Mouse (Mus musculus) right cerebral cortex, adult 18-20 months (tissue): ENCODE measurements around the gene Neurod2.

Experiments
- DNase-seq: peaks from one replicate; pipeline ENCODE4 v3.0.0; 2022; ENCODE audit warnings: mixed read lengths

Gene Neurod2

DNA sequence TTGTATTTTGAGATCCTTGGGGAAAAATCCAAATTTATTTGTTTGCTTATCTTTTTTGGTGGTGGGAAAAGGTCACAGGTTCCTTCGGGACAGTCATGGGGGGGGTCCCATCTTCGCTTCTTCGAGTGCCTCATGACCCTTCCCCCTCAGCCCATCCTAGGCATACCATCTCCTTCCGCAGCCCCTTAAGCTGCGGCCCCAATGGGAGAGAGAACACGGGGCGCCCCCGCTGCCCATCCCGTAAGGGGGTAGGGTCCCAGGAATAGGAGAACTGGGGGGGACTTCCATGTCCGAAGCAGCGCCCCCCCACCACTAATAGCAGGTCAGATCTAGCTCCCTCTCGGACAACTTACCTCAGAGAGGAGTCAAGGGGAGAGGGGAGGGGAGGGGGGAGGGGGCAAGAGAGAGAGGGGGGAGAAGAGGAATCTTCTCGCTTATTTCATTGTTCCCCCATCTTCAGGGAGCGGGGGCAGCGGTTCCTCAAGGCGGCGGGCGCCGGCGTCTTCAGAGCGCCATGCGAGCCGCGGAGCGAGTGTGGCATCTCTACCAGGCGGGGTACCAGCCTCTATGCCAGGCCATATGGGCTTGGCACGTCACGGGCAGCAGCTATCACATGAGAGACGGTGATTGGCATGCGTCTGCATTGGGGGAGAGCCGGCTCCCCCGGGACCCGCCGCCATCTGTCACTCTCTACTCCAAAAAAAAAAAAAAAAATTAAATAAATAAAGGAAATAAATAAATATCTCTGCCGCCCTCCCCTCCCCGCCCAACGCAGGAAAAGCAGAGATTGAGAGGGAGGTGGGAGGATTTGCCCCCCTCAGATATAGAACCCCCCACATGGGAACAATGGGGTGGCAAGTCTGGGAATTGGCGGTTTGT, at the start of gene Neurod2:
Neurod2 (minus strand) TSS at position 568 of the 879 bp plus-strand sequence.
- DNase-seq: peak; percentile 80

DNA sequence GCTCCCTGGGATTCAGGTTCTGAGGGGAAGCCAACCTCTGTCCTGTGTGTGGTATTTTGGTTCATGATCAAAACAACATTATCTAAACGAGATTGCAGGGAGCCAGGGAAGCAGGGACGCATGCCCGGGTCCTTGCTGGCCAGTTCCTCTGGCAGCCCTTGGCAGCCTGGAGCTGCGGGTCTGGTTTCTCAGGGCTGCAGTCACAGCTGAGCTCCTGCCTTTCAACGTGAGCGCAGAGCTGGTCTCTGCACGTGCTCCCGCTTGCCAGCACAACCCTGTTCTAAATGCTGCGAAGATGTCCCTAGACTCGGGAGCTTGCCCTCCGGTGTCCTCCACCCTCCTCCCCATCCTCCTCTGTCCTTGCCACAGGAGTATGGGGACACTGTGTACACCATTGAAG, 48.3 kb upstream of the Neurod2 start:
- DNase-seq: no peak

DNA sequence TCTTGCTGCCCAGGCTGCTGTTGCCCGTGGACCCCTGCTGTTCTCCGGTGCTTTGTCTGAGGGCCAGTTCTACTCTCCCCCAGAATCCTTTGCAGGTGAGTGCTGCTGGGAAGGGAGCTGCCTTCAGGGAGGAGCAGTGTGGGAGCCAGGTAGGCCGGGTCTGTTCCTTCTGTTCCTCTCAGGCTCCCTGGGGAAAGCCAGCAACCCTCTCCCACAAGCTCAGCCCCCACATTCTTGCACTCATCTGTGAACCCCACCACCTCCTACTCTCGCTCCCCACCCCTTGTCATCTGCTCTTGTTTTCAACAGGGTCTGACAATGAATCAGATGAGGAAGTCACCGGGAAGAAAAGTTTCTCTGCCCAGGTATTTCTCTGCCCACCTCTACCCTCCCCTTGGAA, 47.3 kb upstream of the Neurod2 start:
- peak; percentile 61 for DNase-seq

DNA sequence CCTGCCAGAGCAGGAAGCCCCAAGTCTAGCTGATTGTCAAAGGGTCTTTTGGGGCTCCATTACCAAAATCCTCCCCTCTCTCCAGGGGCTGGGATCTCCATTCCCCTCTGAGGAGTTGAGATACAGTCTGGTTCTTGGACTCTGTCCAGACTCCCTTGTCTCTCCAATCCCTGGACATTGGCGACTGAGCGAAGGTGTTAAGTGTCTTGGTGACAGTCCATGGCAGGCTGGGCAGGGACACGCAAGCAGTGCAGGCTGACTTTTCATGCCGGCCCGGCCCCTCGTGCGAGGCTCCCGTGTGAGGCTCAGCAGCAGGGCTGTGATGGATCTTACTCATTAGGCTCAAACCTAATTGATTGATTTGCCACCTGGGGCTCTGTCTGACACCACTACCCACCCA, 44.8 kb upstream of the Neurod2 start:
- DNase-seq: no peak

DNA sequence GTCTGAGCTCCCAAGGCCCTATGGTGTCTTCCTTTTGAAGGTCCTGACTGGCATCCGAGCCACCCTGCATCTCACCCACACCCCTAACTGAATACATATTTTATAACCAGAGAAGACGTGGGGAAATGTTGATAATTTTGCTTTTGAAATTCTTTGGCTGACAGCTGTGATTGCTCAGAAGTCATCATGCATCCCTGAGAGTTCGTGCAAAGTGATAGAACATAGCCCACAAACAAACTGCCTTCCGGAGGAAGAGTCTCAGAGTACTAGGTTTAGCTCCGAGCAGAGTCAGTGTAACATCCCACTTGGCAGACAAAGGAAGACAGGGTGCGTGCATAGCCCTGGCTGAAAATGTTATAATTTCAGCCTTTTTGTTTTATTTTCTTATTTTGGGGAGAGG, 43.8 kb upstream of the Neurod2 start:
- DNase-seq: no peak

DNA sequence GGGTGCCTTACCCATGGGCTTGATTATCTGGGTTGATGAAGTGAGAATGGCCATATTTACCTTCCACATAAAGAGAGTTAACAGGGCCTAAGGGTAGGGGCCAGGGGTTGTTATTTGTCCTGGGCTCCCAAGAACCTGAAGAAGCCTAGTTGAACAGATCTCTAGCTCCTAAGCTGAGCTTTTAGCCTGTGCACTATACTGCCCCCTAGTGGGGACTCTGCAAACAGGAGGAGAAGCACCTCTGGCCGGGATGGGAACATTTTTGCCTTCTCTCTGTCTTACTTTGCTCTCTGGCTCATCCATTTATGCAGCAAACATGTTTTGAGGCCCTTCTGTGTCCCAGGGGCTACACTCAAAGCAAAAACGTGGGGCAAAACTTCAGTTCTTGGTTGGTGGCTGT, 43.0 kb upstream of the Neurod2 start:
- no peak for DNase-seq

DNA sequence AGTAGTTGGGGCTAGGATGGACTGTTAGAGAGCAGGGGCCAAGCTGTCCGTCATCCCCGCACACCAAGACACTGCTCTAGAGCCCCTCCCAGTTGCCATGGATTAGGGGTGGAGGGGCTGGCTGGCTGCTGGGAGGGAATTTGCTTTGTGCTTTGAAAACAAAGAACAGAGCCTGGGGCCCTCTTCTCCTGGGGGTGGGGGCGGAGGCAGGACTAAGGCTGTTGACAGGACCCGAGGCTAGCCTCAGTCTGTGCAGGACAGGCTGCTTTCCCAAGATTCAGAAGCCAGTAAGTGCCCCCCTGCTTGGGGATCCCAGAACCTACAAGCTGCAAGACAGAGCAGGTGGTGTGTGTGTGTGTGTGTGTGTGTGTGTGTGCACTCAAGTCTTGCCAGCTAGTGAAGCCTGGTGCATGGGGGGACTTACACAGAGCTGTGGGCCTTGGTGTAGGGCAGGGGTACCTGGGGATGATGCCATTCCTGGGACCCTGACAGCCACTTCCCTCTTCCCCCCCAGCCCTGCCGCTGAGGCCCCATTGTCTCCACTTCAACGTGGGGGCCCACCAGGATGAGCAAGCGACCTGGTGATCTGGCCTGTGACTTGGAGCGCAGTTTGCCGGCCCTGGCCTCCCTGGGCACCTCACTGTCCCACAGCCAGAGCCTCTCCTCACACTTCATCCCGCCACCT, 42.2 kb upstream of the Neurod2 start:
- no peak for DNase-seq

DNA sequence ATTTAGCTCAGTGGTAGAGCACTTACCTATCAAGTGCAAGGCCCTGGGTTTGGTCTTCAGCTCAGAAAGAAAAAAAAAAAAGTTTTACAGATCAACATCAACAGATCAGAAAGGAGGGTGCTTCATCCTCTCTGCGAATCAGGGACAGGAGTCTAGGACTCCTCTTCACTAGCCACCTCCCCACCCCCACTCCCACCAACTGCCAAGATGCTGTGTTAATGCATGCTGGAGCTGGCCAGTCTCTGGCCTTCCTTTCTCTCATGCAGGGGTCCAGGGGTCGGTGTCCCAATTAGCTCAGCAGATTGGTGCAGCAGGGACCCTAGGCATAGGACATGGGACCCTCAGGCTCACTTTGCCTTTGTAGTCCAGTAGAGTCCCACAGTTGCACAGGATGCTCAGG, 41.1 kb upstream of the Neurod2 start:
- DNase-seq: no peak

DNA sequence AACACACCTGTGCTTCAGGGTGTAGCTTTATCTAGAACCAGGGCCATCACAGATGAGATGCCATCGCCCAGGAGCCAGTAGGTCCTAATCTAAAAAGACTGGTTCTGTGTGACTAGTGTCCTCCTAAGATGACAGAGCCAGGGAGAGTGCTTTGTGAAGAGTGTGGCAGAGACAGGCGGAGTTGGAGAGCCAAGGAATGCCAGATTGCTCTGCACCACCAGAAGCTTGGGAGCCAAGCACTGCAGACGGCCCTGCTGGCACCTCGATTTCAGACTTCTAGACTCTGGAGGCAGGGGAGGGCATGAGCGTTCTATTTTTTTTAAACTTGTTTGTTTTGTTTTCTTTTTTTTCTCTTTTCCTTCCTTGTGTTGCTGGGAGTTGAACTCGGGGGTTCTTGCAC, 39.9 kb upstream of the Neurod2 start:
- no peak for DNase-seq

DNA sequence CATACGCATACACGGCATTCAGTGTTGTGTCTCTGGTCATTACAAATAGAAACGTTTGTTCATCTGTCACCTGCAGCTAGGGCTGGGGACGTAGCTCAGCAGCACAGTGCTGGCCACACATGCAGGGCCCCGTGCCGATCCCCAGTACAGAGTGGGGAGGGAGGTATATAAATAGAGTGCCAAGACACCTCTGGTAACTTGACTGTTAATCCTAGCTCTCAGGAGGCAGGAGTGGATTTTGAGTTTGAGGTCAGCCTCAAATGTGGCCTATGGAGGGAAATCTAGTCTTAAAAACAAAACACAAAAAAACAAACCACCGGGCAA, 38.4 kb upstream of the Neurod2 start:
- DNase-seq: no peak

DNA sequence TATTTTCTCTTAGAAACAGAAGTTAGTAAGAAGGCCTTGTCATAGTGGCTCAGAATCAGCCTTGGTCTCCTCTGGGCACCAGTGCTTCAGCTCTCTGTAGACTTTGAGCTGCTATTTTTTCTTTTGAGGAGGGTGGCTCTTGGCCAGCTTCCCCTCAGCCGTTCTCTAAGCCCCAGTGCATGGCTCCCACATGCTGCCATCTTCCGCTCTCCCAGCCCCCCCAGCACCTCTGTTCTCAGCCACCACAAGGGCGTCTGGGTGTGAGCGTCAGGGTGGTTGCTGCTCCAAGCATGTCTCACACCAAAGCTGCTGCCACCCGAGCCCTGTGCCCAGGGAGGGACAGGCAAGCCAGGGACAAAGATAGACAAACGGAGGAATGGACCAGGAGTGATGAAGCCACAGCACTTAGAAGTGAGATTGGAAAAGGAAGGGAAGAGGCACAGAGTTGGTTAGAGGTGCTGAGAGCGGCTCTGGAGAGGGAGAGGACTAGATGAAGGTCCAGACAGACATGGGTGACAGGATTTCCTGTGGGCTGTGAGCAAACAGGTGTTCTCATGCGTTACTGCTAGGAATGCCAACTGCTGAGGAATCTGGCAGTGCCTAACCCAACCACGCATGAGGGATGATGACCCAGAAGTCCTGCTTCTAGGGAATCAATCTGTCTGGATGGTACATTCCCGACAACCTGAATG, 37.9 kb upstream of the Neurod2 start:
- DNase-seq: peak; percentile 73

DNA sequence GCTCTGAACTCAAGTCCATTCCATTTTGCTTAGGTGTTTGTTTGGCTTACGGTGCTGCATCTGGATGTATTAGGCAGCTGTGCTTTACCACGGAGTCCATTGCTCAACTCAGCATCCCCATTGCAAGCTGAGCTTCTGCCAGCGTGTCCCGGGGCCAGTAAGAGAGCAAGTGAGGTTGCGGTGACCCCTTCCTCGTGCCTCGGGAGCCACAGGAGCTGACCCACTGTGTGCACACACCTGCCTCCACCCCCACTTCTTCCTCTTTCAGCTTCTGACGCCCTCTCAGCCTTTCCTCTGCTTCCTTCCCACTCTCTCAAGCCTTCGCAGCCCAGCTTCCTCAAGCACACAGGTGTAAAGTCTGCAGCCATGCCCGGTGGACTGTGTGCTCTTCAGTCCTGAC, 36.8 kb upstream of the Neurod2 start:
- no peak for DNase-seq

DNA sequence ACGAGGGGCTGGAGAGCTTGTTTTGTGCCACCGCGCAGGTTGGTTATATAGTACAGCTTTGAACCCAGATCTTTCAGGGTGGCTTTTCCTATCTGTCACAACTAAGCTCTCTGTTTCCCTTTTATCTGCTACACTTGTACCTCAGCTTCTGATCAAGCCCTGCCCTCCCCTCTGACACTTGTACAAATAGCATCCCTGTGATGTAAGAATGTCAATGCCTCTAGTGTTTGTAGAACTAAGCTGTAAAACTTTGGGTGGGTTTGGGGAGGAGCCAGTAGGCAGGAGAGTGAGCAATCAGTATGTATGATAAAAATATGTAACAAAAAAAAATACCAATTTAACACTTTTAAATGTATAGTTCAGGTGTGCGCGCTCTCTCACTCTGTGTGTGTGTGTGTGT, 35.0 kb upstream of the Neurod2 start:
- DNase-seq: no peak

DNA sequence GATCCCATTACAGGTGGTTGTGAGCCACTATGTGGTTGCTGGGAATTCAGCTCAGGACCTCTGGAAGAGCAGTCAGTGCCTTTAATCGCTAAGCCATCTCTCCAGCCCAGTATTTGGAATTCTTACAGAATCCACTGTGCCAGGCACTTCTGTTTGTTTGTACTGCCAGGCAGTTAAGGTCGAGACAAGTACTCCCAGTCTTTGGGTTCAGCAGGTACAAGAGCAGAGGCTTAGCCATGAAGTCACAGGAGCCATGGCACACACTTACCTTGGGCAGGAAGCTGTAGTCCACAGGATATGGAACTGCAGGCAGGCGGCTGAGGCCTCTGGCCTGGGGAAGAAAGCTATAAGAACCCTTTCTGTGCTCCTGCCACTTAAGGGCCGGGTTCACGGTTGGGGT, 34.4 kb upstream of the Neurod2 start:
- no peak for DNase-seq

DNA sequence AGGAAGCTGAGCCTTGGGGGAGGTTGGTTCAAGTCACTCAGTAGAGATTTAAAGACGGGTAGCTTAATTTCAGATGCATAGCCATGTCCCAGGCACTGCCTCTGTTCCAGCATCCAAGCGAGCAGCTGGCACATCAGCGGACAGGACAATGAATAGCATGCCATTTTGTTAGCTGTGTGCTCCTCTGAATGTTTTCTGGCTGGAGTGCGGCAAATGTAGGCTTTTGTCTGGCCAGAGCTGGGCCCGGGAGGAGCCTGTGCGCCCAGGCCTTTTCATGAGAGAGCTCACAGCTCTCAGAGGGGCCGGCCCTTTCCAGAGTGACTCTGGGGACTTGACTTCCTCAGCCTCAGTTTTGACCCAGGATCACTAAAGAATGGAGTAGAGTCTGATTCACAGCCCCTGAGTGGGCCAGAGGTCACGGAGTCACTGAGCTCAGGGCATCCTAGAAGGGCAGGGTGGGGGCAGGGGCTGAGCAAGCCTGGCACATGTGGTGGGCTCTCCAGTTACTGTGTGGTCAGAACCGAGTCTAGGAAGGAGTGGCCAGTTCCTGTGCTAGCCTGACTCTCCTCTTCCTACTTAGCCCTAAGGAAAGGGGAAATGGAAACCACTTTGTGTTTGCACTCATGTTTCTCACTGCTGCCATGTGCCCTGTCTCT, 31.5 kb upstream of the Neurod2 start:
- DNase-seq: no peak

DNA sequence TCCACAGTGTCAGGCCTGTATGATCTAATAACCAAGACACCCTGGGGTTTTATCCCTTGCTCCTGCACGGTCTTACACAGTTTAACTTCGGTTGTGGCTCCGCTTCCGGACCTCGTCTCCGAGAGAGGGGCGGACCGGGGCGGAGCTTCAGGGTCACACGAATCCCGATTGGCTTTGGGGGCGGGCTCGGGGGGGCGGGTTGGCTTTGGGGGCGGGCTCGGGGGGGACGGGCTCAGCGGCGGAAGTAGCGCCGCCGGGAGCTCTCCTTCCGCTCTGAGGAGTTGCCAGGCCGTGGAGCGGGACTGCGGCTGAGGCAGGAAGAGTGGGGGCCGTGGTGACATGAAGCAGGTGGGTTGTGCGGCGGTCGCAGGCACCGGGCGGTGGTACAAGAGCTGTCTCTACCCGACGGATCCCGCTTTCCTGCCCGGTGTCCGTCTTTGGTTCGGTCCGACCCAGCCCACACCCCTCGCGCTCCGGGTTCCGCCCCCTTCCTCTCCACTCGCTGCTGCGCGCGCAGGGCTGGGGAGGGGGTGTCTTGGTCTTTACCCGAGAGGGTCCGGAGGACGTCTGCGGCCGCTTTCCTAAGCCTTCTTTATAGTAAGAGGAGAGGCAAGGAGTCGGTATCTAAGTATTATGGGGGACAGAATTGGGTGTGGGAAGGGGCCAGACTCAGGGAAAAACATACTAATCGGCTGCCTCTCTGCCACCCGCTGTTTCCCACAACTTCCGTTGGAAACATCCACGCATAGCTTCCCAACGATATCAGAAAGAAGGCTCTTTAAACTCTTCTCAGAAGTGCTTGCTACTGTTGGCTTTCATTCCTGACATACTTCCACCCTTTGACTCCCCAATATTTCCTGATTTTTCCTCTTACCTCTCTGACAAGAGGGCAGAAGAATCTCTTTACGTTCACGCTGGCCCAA, 29.0 kb upstream of the Neurod2 start, which contains the start of gene Stard3:
Stard3 (plus strand) TSS at position 208 of the 923 bp plus-strand sequence.
- DNase-seq: peak; percentile 90

DNA sequence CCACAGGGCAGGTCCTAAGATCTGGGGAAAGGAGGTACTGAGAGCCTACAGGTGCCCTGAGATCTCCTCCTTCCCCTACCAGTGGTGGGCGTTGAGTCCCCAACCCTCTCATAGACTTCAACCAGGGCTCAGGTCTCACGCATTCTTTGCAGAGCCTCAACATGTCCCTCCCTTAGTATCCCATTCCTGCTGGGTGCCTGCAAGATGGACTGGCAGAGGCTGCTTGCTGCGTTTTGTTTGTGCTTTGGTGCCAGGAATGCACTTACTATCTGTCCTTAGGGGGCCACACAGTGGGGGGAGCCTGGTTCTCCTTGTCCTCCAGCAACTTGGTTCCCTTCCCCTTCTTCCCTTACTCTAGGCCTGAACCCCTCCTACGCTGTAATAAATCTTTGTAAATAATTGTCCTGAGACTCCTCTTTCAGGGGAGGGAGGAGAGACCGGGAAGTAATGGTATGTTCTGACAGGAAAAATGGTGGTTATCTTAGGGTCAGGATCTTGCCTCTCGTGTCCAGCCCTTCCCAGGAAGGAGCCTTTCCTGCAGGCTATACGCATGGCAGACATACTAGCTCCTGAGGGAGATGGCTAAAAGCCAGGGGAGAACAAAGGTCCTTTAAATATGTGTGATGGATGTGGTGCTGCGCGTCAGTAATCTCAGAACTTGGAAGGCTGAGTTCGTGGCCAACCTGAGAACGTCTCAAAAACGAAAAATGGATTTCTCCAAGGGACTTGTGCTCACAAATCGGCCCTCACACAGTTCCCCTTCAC, 28.1 kb upstream of the Neurod2 start:
- DNase-seq: no peak

DNA sequence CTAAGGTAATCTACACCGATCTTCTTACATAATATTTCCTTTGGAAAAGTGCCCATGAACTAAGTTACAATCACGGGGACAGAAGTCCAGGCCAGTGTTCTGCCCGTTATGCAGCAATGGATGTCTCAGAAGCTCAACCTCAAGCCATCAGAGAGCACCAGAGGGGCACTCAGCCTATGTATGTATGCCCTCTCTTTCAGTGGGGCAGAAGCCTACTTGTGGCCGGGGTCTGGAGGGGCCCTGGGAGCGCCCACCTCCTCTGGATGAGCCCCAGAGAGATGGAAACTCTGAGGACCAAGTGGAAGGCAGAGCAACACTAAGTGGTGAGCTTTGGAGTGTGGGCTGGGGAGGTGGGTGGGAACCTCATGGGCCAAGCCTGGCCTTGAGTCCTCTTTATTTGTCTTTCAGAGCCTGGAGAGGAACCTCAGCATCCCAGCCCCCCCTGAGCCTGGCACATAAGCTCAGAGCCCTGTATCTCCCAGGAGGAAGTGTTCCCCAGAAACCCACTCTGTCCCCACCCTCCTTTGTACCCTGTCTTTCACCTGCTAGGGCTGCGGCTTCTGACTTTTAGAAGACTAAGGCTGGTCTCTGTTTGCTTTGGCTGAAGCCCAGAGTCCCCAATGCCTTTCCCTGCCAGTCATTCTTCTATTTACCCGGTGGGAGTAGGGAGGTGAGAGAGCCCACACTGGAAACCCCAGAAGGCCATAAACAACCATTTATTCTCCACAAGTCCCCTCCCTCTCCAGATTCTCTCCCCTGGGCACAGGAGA, 27.4 kb upstream of the Neurod2 start:
- DNase-seq: no peak

DNA sequence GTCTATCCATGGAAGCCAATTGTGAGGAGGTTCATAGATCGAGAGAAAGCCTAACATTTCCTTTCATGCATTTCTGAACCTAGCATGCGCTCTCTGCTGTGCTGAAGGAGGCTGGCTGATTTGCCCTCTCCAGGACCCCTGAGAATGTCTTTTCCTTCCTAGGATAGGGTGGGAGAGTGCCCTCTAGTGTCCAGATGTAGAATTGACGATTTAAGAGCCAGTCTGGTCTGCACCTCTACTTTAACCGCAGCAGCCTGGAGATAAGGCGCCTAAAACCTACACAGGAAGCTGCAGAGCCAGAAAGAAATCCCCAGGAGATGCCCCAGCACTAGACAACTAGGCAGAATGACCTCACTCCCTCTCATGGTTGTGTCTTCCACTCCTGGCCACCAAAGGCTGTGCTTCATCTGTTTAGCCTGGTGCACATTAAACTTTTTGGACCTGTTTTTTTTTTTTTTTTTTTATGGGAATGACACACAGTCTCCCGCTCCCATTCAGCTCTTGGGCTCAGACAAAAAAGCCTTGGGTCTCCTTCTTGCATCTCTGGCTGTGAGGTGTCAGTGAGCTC, 26.4 kb upstream of the Neurod2 start:
- DNase-seq: peak; percentile 64

DNA sequence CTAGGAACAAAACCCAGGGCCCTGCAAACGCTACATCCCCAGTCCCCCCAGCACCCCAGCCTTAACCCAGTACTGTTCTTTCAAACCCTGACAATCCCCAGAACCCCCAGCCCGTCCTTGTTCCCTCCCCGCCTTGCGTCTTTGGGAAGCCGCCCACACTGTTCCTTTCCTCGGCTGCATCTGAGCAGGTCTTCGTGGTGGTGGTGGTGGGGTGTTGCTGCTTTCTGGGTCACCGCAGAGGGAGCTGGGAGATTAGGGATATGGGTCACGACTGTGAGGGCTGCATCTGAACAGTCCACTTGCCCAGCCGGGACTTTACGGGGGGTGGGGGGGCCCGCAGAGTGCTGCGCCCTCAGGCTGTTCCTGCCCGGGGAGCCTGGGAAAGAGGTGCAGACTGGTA, 25.0 kb upstream of the Neurod2 start:
- peak; percentile 80 for DNase-seq
